Mouse (Mus musculus): ENCODE data around the gene Mpnd.
"Not testable (repeated sequence)": the region's sequence is repeated elsewhere in the genome, so short reads cannot be mapped to it uniquely, and the experiment has no call there.

The Mpnd gene

DNA sequence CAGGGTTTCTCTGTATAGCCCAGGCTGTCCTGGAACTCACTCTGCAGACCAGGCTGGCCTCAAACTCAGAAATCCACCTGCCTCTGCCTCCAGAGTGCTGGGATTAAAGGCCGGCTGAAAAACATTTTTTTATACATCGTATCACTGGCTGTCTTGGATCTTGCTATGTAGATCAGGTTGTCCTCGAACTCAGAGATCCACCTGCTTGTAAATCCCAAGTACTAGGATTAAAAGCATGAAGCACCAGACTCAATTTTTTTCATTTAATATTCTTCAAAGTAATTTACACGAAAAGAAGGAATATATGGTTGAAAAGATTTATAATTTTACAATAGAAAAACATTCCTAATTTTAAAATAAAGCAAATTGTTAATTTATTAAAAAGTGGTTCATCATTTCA, 33.8 kb downstream of the Mpnd start:
- no peak for DNase-seq

DNA sequence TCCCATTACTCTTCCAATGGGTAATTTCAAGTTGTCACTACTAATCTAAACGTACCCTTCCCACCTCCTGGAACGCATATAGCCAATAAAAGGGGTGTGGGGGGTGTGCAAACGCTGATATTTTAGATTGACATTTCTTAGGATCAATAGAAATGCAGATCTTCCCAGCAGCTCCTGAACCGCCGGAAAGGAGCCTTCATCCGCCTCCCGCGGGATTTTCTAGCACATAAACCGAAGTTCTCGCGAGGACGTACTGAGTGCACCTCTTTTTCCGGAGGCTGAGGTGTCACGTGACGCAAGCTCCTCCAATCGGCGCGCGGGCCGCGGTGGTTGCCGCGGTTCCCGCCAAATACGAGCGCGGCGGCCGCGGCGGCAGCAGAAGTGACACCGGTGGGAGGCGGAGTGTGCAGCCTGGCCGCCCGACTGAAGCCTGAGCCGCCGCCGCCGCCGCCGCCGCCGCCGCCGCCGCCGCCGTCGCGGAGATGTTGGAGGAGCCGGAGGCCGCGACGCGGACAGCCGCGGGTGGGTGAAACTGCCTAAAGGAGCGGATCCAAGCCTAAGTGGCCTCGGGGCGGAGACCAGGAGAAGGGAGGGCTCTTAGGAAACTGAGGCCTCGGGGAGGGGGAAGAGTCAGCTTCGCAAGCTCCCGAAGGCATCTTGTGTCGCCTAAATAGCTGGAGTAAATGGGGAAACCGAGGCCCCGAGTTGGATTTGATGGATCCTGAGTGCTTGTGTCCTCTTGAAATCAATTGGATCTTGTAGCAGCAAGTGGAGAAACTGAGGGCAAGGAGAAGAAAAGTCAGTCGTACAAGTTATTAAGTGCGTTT, 34.7 kb downstream of the Mpnd start, which contains the start of gene Chaf1a:
Gene Chaf1a (plus strand): TSS at position 410 of the 827 bp plus-strand sequence.
- peak; percentile 99 for DNase-seq

DNA sequence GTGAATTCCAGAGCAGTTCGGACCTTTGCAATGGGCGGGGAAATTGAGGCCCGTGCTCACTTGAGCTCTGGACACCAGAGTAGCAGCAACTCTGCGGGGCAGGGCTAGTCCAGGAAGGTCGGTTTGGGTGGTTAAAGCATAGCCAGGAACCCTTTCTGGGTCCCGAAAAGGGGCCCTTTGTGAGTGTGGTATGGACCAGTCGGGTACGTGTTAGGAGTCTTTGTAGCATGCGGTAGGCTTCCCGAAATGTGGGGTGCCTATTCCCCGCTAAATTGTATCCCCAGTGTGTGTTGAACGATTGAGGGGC, 35.3 kb downstream of the Mpnd start:
- no peak for DNase-seq

DNA sequence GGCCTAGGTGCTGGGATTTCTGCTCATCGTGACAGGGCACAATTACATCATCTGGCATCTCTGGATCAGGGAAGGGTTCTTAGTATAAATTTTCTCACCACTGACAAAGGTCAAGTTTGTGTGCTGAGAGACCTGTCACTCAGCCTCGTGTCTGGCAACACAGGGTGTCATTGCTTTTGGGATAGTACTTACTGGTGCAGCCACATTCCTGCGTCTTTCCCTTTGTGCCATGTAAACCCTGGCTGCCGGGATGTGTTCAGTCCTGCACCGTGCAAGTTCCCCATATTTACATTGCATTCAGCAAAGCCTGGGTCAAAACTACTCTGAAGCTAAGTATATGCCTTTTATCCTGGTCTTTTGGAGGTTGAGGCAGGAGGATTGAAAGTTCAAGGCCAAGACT, 45.9 kb downstream of the Mpnd start:
- no peak for DNase-seq

DNA sequence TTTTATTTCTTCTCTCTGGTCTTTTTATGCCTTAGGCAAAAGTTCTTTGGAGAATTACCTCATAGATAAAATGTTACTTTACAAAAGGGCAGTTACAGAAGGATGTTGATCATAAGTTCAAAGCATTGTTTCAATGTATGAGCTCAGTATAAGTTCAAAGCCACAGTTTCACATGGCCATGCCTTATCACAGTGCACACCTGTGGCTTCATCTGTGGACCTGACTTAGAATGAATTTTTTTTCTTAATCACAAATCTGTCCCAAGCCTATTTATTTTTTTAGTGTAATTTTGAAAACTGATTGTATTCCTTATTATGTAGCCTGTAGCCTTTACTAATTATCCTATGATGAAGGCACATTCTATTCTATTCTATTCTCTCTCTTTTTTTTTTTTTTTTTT, 49.4 kb downstream of the Mpnd start:
- no peak for DNase-seq

DNA sequence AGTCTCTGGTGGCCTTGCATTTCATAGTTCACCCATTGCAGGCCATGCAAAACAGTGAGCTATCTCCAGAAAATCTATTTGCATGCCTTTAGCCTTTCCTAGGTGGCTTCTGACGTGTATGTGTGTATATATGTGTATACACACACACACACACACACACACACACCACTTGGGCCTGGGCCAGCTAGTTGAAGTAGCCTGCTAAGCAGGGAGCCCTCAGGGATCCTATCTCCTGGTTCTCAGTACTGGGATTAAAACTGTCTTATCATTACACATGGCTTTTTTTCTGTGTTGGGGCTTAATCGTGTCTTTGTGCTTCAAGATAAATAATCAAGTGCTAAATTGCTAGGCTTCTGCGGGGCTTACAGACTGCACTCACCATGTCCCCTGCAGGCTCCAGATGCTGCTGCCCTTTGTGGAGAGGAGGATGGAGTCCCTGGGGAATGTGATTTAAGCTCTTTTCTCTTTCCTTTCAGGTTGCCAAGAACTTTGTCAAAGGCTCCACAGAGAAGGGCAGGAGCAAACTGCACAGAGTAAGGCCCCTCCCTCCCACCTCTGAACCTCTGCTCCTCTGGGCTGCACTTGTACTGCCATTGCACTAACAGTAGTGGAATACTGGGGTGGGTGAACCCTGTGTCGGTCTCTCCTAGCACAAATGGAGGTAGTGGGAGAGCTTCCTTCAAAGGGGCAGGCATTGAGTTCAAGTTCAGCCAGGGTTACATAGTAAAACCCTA, 50.6 kb downstream of the Mpnd start:
- DNase-seq: no peak

DNA sequence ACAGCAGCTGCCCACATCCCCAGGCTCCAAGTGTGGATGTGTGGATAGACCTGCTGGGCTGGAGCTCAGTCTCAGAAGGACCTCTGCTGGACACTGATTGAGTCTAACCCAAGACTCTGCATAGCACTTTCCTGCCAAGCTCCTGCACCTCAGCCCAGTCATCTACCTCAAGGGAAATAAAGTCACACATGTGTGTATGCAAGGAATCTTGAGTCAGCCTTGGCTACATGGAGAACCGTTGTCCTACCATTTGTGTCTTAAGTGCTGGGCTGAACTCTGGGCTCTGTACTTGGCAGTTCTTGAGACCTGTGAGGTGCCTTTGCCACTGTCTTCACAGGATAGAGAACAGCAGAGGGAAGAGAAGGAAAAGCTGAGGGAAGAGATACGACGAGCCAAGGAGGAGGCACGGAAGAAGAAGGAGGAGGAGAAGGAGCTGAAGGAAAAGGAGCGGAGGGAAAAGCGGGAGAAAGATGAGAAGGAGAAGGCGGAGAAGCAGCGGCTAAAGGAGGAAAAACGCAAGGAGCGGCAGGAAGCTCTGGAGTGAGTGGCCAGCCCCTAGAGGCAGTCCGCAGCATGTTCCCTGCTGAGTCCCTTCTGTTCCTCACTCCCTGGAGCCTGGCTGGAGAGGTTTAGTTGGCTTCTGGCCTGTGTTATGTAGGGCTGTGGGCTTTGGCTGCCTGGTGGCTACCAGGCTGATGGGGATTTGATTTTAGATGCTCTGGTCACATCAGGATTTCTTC, 52.0 kb downstream of the Mpnd start:
- no peak for DNase-seq

DNA sequence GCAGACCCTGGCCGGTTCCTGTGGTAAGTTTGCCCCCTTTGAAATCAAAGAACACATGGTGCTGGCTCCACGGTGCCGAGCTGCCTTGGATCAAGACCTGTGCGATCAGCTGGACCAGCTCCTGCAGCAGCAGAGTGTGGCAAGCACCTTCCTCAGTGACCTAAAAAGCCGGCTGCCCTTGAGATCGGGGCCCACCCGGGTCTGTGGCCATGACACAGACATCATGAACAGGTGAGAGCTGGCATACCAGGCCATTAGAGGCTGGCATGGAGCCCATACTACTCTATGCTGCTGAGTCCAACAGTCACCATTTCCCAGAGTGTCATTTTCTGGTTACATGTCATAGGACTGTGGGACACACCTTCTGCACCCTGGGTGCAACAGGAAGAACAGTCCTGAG, 56.6 kb downstream of the Mpnd start:
- no peak for DNase-seq

DNA sequence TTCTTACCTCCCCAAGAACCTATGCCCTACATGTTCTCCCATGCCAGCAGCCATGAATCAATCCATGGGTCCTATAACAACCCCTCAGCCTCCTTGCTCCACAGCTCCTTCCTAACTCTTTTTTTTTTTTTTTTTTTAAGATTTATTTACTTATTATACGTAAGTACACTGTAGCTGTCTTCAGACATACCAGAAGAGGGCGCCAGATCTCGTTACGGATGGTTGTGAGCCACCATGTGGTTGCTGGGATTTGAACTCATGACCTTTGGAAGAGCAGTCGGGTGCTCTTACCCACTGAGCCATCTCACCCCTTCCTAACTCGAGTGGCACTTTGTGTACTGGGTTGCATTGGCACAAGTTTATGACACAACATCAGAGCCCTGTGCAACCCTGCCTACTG, 60.2 kb downstream of the Mpnd start:
- DNase-seq: not testable (repeated sequence)
